Mouse (Mus musculus) cerebellum, adult (tissue): ENCODE results near the gene Tmco5.

Source experiments
- ATAC-seq: cut with Nextera tagmentation; 2 replicates; pipeline ENCODE4 v1.9.2; 2017; ENCODE audit warnings: mild to moderate bottlenecking, moderate library complexity, mixed read lengths; ENCODE audit not compliant: insufficient number of reproducible peaks, low FRiP score, low TSS enrichment

Gene Tmco5

DNA sequence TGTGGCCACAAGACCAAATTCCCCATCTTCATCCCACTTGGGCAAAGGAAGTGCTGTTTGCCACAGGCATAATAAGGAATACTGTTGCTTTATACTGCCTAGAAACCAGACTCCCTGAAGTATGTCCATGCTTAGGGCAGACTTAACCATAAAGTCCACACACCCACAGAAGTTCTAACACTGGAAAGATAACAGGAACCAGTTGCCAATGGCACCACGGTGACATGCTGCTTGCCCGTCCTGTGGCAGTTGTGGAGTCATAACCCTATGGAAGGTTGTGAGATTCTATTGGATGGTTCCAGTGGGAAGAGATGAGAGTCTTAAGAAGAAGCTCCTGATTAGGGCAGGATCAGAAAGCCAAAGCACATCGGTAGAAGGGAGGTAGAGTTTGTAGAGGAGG is at the start of gene Tmco5:
Gene Tmco5, plus strand, starts transcription at position 301 of the 400 bp plus-strand sequence.
- ATAC-seq, result no peak

GRCm38 (mm10) chr2:116831863-116832262 is 46.6 kb upstream of the Tmco5 start:
- no peak for ATAC-seq

DNA sequence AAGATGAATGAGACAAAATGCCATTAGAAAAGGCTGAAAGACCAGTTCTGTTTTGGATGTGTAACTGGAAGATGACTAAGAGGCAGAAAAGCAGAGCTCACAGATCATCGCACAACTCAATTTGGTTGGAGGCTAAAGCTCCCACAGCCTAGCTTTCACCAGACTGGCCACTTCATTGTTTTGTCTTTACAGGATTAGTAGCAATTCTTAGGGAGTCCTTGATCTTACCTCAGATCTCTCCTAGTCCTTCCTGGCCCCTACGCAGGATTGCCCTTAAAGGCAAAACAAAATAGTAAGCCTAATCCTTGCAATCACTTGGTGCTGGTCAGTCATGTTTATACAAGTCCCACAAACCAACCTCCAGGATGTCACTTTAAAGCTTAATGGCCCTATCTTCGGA is 40.7 kb upstream of the Tmco5 start:
- no peak for ATAC-seq

- ATAC-seq, result no peak; the same call in 1 of the 2 replicates
These were observed 39.8 kb upstream of the Tmco5 start for GRCm38 (mm10) chr2:116838538-116839197.

DNA sequence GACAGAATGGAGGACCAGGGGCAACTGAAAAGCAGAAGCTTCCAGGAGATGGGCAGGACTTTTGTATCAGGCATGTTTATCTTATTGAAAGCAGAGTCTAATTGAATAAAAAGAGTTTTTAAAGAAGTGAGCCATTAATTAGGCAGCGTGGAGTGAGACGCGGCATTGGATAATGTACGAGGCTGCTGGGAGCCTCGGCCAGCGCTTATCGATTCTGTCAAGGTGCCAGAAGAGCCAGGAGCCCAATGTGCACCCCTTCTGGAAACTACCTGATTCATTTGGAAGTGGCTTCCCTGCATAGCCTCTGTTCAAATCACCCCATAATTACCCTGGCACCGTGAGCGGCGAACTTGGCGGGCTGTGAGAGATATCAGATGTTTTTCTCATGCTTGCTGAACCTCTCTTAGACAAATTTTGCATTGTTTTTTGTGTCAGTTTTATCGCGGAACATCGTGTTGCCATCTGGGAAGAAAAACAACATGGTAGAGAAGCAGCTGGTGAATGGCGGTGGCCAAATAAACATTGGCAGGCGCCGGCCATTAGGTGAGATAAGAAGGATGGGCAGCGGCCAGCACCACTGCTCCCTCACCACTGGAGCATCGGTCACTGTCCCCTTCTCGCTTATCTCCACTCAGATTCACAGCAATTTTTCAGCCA is 28.4 kb upstream of the Tmco5 start:
- no peak for ATAC-seq

DNA sequence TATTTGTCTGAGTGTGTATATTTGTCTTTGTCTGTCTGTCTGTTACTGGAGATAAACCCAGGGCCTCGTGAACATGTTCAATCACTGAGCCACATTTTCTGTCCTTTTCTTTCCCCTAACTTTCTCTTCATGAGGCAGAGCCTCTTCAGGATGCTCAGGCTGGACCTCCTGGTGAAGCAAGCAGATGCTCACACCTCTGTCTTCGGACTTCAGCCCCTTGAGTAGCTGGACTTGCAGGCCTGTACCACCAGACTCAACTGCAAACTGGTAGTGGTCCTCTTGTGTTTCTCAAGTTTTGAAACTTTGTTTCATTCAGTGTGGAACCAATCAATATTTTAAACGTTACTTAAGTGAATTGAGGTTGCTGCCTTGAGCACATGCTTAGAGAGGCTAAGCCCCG is 27.1 kb upstream of the Tmco5 start:
- no peak for ATAC-seq

GRCm38 (mm10) chr2:116852249-116852648 is 26.2 kb upstream of the Tmco5 start:
- ATAC-seq, result peak; percentile 52

DNA sequence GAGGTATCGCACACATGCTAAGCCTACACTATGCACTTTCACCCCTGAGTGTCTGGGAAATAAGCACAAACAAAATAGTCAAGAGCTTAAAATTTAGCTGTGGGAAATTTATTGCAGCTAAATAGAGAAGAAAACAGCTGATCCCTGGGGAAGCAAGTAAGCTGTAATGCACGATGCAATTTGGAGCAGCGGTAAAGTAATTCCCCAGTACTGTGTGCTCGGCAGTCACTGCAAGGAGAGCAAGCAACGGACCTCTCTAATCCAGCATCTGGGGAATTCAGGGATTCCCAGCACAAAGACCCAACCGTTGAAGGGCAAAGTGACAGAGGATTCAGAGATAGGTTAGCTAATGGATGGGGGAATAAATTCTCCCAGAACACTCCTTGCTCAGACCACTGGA is 19.8 kb upstream of the Tmco5 start:
- no peak for ATAC-seq

- no peak for ATAC-seq
These were observed 1.4 kb upstream of the Tmco5 start for GRCm38 (mm10) chr2:116876955-116877615.

DNA sequence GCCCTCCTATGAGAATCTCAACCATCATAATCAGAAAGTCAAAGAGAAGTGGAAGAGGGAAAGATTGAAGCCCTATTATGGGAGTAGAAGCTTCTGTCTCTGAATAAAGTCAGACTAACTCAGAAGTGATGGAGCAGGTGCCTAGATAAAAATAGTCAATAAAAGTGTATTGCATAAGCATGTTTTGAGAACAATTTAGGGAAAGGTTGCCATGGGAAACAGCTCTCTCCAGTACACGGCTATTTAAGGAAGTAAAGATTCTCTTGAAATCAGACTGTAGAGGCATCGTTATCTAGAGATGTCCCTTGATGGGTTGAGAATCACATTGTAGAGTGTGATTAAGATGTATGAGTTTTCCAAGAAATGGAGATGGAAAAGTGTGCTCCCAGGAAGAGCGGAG is 1.2 kb downstream of the Tmco5 start:
- no peak for ATAC-seq

DNA sequence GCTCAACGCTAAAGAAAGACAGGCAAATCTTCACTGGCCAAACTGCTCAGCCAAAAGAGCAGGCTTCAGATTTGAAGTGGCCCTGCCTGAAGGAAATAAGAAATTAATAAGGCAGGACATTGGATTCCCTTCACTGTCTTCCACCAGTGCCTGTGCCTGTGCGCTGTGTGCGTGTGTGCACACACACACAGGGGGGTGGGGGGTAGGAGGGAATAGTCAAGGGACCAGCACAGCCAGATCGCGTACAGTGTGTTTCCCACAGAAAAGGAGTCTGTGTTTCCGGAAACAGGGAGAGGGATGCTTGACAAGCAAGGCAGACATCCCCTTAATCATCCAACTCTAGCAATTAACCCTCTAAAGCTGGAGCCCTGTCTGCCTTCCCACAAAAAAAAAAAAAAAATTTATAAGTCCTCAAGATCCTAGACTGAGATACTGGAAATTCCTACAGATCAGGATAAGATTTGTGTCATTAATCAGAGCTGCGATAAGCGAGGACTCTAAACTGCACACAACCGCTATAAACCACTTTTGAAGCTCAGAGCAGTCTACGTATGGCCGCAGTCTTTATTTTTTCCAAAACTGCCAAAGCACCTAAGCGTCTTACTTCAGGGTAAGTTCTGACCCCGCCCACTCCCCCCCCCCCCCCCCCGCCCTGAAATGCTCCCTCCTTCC is 15.0 kb downstream of the Tmco5 start:
- no peak for ATAC-seq

- ATAC-seq, result peak; percentile 71
These were observed 15.5 kb downstream of the Tmco5 start for GRCm38 (mm10) chr2:116893988-116894363.

GRCm38 (mm10) chr2:116899615-116900272 is 21.3 kb downstream of the Tmco5 start:
- ATAC-seq, result peak; percentile 84

- ATAC-seq, result peak; percentile 32; the same call in 1 of the 2 replicates
These were observed 21.9 kb downstream of the Tmco5 start for GRCm38 (mm10) chr2:116900273-116900843.

DNA sequence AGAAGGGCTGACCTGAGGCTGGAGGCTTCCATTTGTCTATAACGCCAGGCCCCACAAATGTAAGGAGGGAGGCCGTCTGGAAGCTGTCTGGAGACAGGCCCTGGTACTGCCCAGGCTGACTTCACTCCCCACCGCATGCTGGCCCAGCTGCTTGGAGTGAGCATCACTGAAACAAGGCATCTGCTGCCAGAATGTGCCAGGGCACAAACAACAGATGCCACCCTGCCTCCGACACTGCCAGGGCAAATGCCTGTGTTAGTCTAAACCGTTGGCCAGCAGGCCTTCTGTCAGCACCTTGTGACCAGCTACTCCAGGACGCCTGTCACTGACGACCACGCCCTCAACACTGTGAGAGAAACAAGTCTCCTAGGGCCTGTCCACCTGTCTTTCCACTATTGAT is 29.8 kb downstream of the Tmco5 start:
- peak; percentile 82 for ATAC-seq

GRCm38 (mm10) chr2:116912334-116913070 is 34.0 kb downstream of the Tmco5 start:
- no peak for ATAC-seq

DNA sequence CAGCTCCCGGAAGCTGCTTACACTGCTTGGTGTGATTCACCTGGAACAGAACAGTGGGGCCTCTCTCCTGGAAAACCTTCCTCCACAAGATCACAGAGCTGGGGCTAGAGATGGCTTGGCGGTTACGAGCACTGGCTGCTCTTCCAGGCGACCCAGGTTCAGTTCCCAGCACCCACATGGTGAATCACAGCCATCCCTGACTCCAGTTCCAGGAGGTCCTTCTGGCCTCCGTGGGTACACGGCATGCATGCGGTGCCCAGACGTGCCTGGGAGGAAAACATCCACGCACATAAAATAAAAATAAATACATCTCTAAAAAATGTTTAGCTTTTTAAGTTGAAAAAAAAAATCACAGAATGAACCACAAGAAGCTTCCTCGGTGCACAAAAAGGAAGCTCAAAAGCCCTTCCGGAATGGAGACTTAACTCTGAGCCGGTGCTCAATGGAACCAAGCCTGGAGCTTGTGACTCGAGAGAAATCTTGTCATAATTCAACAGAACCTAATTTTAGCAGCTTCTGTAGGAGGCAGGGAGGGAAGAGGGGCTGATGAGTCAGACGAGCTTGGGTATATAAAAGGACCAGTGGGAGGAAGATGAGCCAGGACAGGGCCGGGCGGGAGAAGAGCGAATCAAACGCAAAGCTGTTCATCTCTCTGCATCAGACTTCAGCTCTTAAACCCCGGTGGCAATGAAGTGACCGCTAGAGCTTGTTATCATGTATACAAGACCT is 35.4 kb downstream of the Tmco5 start:
- ATAC-seq, result no peak

DNA sequence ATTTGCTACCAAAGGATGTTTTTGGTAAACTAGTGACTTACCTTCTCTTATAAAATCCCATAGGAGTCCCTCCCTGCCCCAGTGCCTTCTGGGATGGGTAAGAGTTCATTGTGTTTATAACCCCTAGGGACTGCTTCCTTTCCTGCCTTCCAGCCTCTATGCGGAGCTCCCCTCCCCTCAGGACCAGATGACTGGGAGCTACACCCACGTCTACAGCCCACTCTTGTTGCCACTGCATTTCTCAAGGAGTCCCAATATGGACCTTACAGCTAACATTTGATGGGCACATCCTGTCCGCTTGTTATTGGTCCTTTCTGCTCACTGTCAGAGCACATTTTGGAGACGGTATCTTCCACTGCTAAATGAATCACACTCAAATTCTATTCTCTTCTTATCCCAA is 36.1 kb downstream of the Tmco5 start:
- ATAC-seq, result no peak

DNA sequence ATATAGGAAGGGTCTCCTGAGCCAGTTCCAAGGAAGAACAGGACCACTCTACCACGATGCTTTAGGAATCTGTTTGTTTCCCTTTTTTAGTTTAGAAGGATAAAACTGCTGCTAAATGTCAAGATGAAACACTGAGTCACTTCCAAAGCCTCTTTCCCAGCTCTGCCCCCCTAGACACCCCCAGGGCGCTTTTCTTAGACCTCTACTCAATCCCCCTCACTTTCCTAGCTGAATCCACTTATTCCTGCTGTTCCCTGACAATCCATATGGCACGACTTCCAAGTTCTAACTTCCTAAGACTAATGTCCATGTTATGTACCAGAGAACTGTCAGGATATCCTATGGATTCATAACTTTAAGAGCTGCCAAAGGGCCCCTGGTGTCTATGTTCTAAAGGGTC is 40.1 kb downstream of the Tmco5 start:
- ATAC-seq, result no peak
